Mouse (Mus musculus) testis, postnatal 10 days (tissue): ENCODE measurements around the gene Myo18b.

ENCODE experiments used
- DNase-seq: peaks from one replicate; pipeline ENCODE4 v3.0.0; 2021; ENCODE audit warnings: low spot score

The Myo18b gene

DNA sequence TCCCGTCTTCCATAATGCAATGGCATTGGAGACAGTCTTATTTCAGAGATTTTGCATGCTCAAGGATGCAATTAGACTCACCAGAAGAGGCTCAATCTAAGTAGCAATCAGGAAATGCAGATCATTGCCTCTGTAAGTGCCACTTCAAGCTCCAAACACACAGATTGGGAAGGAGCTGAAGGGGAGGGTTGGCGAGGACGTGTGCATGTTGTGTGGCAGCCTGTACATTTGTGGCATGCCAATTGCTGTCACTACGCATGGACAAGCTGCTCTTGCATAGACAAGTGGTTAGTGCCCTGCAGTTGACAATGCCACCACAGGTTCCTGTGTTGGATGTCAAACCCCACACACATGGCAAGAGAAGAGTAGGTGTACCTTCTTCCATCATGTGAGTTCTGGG, 88.5 kb downstream of the Myo18b start:
- no peak for DNase-seq

DNA sequence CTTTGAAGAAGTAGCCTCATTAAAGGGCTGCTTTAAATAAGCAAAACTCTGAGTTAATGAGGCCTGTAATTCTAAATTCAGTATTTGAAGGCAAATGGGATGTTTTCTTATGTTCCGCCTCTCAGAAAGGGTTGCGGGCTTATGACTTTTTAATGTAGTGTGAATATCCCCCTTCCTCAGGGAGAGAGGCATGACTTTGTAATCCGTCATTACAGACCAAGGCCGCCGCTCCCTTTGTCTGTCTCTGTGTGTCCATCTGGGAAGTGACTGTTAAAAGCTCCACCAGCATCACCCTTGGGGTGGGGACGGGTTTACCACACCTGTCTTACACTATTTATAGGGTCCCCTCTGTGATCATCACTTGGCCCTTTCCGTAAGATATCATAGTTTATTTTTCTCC, 100.1 kb downstream of the Myo18b start:
- DNase-seq = no peak

DNA sequence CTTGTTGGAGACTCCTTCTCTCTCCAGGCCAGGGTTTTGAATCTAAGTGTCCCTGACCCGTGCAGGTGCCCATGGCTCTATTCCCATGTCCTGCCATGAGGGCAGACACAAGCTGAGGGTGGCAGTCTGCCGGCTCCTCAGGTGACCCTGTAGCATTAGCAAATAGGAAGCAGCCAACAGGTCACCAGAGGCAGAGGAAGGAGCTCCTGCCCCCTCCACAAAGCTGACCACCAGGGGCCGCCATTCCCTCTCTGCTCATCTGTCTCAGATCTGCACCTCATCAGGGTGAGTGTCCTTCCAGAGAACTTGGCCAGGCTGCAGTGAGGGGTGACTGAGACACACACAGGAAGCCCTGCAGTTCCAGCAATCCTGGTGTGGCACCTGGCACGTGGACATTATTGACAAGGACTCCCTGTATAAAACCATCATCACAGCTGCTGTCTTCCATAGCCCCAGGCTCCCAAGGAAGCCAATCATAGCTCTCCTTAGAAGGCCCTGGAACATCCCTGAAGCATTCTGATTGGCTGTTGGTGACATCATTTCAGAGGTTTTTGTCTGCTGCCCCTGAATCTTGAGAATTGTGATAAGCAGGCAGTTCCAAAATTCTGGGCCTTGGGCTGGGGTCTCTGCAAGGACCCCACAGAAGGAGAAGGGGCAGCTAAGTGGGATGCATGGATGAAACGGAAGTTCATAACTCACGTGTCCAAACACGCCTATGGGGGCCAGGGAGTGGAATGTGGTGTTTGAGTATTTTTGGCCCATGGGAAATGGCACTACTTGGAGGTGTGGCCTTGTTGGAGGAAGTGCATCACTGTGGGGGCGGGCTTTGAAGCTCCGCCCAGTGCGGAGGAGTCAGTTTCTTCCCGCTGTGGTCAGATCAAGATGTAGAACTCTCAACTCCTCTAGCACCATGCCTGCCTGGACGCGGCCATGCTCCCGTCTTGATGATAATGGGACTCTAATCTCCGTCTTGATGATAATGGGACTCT, 104.1 kb downstream of the Myo18b start:
- DNase-seq = no peak

DNA sequence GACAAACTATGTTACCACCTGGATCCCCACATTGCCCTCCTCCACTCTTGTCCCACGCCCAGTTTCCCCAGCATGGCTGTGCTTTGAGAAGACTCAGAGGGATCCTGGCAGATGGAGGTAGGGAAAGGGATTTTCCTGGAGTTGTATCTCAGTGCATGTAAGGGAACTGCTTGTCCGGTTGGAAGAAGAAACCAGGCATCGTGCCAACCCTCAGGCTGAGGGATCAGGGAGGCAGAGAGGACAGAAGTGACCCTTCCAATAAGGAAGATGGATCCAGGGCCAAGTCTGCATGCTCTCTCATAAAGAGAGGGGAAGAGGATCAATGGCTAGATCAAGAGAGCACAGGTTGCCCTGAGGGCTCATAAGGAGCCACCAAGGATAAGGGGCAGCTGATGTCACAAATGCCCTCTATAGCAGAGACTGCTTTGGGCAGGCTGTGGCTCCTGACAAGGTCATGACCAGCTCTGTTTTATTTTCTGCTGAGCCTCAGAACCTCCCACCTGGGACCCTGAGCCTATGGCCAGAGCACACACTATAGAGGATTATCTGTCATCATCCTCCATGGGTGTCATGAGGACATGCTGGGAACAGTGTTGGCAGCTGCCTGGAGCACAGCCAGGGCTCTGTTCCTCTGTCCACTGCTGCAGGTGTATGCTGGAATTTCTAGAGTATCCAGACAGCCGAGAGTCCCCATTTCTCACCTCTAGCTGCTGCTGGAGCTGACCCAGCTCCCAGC, 105.6 kb downstream of the Myo18b start:
- DNase-seq = no peak

DNA sequence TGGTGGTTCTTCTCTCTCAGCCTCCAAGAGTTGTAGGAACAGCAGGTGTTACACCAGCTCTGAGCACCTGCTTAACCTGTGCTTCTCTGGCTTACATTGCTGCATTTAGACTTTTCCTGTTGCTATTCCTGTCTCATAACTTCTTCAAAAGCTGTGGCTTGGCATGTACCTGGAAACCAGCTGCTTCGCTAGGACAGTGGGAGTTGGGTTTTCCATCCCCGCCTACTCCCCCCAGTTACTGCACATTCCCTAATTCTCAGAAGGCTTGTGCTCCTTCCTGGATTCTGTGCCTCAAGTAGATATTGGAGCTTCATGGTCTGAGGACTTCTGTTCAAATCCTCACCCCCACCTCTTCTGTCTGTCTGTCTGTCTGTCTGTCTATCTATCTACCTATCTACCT, 107.7 kb downstream of the Myo18b start:
- DNase-seq = no peak

DNA sequence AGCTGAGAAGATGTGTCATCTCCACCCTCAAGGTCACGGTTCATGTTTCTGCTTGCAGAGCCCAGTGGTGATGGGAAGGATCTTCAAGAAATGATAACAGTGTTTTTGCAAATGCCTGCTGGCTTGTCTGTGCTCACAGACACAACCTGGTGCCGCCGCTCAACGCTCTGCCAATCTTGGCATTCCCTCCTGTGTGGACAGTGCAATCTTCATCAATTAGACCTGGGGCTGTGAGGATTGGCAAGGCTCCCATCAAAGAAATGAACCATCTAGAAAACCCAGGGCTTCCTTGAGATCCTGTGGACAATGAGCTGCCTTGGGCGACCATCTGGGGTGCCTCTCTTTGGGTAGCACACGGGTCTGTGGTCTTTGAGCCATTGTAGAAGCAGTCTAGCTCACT, 109.4 kb downstream of the Myo18b start:
- DNase-seq = no peak

DNA sequence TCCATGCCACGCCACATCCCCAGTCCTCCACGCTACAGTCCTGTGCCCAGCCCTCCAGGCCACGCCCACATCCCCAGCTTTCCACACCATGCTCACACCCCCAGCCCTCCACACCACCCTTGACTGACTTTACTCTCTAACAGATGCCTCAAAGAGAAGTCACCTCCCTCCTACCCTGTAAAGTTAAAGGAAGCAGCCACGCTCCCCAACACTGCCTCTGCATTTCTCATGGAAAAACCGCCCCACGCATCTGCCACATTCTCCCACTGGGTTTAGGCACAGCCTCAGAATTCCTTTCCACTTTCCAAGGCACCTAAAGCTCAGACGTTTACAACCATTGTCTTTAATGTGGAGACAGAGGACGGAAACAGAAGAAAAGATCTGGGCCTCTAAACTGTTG, 110.1 kb downstream of the Myo18b start:
- DNase-seq = no peak

DNA sequence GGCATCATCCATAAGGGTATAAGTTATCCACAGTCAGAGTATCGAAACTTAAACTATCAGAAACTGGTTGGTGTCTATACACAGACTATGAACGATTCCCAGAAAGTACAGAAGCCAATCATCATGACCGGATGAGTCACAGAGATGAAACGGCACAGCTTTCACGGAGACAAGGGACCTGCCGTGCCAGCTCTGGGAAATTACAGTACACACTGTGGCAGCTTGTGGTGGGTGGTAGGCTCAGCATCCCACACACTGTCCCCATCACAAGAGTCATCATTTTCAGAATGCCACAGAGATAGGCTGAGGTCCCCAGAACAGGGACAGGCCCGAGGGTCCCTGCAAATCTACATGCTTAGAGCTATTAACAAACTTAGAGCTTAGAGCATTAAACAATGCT, 114.4 kb downstream of the Myo18b start:
- DNase-seq = no peak

DNA sequence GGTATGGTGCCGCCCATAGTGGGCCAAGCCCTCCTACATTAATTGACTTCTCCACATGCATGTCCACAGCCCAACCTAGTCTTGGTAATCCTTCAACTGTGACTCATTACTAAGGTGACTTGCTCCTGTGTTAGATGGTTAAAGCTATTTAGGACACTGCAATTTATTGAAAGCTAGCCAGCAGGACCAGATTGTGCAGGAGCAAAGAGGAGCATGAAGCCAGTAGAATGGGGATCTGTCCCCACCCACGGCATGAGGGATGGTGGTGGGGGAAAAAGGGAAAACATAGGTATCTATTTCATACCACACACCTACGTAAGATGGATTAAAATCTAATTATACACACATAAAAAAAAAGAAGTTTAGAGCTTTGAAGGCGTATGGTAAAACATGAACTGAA, 114.9 kb downstream of the Myo18b start:
- no peak for DNase-seq

DNA sequence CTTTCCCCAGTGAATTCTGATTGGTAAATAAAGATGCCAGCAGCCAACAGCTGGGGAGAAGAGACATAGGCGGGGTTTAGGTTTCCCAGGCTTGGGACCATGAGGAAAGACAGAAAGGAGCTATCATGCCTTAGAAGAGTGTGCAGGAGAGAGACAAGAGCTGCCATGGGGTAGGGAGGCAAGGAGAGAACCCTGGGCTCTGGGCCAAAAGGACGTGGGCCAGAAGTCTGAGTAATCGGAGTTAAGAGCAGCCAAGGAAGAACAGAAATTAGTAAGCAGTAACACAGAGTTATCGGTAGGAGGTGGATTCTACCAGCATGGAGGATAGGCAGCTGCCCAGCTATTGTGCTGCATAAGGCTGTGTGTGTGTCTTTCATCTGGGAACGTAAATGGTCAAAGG, 115.8 kb downstream of the Myo18b start:
- DNase-seq = no peak

DNA sequence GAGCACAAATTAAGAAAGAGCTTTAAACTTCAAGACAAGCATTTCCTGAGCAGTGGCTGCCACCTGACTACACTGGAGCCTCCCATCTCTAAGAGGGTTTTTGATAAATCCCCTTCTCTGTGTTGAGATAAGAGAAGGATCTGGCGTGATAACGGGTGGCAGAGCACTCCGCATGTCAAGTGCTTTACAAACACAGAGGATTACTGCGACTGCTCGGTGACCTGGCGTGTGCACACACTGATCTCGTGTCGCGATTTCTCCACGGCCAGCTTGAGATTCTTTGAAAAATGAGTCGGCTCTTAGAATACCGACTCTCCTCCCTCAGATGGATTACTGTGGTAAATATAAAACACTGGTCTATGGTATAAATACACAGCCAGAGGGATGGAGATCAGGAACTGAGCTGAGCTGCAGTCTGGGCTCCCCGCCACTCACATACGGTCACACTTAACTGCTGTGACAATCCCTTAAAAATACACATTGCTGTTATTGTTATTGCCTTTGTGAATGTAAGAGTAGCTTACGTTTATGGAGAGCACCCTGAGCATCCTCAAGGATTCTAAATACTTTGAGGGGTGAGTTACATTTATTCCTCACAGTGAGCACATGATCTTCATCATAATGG, 119.3 kb downstream of the Myo18b start:
- DNase-seq = no peak

DNA sequence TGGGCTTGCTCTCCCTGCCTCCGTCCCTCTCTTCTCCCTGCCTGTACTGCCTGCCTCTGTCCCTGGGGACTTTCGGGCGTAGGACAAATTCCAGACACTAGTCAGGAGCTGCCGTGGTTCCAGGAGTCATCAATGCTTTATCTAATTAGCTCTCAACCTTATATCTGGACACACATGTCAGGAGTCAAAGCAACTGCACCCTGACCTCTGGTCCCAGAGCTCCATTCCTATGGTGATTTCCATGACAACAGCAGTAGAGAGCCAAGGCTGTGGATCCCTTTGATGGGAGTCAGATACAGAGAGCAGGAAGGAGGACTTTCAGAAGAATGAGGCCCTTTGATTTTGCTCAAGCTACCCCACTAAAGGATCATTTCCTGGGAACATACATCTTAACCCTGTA, 122.7 kb downstream of the Myo18b start:
- DNase-seq = no peak

DNA sequence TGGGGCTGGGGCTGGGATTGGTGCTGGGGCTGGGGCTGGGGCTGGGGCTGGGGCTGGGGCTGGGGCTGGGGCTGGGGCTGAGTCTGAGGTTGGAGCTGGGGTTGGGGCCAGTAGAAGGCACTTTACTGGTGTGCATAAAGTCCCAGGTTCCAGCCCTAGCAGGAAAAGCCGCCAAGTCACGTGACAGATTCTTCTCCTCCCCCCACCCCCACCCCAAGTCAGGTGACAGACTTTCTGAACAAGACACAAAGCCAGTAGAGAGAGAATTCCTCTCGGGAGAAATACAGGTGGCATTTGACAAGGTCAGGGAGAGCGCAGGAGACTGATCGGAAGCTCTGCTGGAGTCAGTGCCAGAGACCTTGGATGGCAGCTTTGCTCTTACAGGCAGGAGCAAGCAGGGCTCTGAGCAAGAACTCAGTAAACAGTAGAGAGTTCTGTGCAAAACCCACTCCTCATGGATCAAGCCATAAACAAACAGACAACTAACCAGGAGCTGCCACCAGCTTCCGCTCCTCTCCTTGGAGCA, 124.7 kb downstream of the Myo18b start:
- DNase-seq = no peak

DNA sequence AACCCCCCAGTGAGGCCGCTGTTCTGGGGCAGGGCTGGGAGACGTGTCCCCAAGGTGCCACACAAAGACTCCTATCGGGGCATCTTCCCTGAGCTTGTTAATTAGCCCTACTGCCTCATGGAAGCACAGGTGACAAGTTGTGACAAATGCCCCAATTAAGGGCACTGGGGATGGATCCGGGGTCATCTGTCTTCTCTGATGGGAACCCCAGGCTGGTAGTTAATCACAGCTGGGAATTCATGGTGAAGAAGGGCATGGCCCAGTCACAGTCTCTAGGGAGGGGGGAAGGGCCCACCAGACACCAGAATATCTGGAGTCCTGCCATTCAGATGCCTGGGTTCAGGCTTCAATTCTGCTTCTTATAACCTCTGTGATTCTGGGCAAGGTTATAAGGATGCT, 126.4 kb downstream of the Myo18b start:
- DNase-seq = no peak

DNA sequence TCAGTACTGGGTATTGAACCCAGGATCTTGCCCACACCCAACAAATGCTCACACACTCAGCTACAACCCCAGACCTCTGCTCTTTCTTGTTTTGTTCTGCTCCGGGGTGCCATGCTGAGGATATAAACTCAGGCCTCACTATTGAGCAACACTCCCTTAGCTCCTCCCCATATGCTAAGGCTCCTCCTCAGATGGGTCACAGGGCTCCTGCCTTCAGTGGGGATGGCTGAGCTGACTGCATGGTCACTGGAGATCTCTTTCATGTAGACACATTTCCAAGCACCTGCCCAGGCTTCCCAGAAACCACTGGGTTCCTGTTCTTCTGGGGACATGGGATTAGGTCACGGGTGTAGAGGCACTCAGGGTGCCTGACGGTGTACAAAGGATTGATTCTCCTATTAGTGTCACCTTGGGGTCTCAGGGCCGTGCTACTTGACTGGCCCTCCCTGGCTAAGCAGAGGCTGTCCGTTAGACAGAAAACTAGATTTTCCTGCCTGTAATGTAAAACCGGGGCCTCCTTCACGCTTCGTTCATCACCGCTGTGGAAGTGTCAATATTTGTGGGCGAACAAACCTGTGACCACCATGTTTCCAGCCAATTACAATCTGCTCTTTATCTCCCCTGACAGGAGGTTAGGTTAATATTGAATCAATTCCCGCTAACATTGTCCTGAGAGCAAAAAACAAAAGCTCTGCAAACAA, 127.0 kb downstream of the Myo18b start:
- no peak for DNase-seq

DNA sequence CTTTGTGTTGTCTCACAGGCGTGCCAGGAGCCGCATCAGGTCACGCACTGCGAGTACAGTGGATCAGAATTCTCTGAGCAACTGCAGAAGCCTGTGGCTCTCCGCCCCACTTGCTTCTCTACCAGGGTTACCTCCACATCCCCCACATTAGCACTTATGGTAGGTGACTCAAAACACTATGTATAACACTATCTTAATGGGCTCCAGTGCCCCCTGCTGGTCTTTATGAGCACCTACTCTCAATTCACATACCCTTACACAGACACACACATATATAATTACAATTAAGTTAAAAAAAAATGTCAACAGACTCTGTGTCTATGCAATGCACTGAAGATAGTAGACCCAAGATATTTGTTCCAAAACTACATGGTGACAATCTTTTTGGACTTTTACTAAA, 127.6 kb downstream of the Myo18b start:
- DNase-seq = no peak

DNA sequence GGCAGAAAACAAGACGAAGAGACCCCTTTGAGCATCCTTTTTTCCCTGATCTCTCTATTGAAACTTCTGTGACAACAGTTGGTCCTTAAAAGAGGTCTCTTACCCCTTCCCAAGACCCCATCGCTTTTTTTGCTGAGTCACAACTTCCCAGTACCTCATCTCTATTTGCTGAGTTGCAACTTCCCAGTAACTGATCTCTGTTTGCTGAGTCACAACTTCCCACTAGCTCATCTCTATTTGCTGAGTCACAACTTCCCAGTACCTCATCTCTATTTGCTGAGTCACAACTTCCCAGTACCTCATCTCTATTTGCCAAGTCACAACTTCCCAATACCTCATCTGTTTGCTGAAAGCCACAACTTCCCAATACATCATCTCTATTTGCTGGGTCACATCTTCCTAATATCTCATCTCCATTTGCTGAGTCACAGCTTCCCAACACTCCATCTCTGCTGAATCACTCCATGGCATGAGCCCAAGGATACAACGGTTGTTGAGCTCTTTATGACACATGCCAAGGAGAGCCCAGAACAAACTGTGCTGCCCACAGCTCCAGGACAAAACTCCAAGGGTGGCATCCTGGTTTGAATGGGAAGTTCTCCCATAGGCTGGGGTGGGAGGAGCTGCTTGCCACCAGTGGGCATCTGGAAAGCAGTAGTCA, 134.6 kb downstream of the Myo18b start:
- no peak for DNase-seq

DNA sequence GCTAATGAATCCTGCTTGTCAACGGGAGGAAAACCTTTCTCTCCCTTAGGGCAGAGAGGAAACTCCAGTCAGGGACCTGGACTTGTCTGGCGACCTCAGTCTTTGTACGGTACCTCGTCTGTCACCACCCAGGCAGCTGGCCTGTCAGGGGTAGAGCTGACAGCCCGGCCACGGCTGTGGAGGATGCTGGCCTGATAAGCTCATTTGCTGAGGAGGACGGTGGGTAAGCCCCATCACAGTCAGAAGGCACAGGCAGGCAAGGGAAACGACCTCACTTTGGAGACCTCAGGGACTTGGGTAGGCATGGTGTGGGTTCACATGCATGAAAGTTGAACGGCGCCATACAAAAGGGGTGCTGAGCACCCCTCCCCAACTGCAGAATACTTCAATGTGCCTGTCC, 140.6 kb downstream of the Myo18b start:
- DNase-seq = no peak

DNA sequence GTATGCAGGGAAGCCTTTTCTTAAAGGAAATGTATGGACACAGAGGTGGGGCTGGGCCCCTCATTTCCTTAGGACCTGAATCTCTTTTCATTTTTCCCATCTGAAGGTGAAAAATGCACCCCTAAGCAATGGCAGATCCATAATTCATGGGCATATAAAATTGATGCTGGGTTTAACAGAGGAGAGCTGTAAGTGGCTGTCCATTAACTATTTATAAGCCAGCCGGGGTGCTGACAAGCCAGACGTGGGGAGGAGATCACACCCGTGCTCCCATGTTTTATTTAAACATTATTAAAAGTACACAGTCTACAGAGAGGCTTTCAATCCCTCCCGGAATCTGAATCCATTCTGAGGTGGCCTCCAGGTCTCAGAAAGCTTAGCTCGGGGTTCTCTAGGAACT, 146.5 kb downstream of the Myo18b start:
- DNase-seq = no peak

DNA sequence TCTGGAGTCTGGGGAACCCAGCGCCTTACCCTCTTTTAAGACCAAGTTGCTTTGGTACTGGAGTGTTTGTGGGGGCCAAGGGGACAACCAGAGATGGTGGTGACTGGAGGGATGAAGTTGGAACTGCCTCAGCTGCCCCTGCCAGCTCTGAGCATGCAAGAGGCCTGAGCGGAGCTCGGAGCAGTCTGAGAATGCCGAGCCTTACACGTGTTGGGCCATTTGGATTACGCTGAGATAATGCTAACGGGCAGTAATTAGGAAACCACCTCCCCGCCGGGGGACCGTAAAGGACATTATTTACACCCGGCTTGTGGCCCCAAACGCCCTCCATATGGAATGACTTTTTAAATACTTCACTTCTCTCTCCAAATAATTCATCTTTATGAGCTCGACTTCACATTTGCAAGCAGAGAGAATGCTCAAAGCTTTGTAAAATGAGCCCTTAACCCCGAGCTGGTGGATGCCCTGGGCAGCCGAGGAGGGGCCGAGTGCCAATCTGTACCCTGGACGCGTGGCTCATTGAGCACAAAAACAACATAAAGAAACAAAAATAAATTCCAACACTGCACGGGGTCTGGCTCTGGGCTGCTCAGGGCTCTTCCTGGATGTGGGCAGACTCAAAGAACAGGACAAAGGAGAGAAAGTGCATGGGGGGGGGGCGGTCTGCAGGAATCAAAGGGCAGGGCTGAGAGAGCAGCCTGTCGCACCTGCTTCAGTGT, 148.0 kb downstream of the Myo18b start:
- DNase-seq = no peak
